1 mouse cellular context compared by ENCODE assay signal in genomic region chr19:6299450-6300267, GRCm38 (mm10).
A peak's percentile ranks its signal among the peaks of the same experiment; 100 is the strongest.
TF ChIP-seq lines count a peak whose summit lies in the region.

No protein-coding gene starts in this region.

TF ChIP-seq in MEL, 35 proteins besides CTCF, POLR2A, EP300 and RAD21:
- peak; percentile 65; the same call in 1 of the 2 replicates for TF ChIP-seq ETS1 (IDR thresholded peaks at IDR 0.05; ENCODE audit: low read depth, low read length)
- TF ChIP-seq MYC (IDR thresholded peaks at IDR 0.05; ENCODE audit: low read depth, low read length), result no peak
